Mouse (Mus musculus) thymus, adult 2 months (tissue): ENCODE results near the gene Rpl24.
"Not testable (repeated sequence)": the region's sequence is repeated elsewhere in the genome, so short reads cannot be mapped to it uniquely, and the experiment has no call there.

Experiments used
- CTCF ChIP-seq: fragments of 200-500 bp; IDR thresholded peaks from 2 replicates; pipeline ENCODE4 v1.5.1; 2012; ENCODE audit warnings: mild to moderate bottlenecking, control low read depth, low read length, moderate library complexity, borderline replicate concordance; ENCODE audit not compliant: control insufficient read depth, poor library complexity, insufficient read depth; ENCODE audit errors: extremely low read depth
- POLR2A ChIP-seq: fragments of 200-500 bp; IDR thresholded peaks from 2 replicates; pipeline ENCODE4 v1.6.1; 2012; ENCODE audit warnings: mild to moderate bottlenecking, low read length, control low read depth, moderate library complexity; ENCODE audit not compliant: control insufficient read depth, poor library complexity, insufficient read depth; ENCODE audit errors: extremely low read depth

GRCm38 (mm10) chr16:55947876-55948410 lies 18.1 kb upstream of the Rpl24 start:
- not testable (repeated sequence) for TF ChIP-seq POLR2A, CTCF
